Mouse (Mus musculus): ENCODE measurements around the gene Arl15.

GRCm38 (mm10) chr13:113843310-113843649, 49.0 kb downstream of the Arl15 start:
- TF ChIP-seq GATA1 (IDR thresholded peaks at IDR 0.05; ENCODE audit: borderline replicate concordance, low read length) (no peak), FLI1 (IDR thresholded peaks at IDR 0.05; ENCODE audit: low read length) (no peak)
